Mouse (Mus musculus) heart, adult 2 months (tissue): ENCODE data around the gene Kazn.

Experiments used
- CTCF ChIP-seq: fragments of 200-600 bp; IDR thresholded peaks from 2 replicates; pipeline ENCODE4 v1.8.1; 2022; ENCODE audit warnings: antibody characterized with exemption, mild to moderate bottlenecking, moderate library complexity
- POLR2A ChIP-seq: fragments of 200-500 bp; IDR thresholded peaks from 2 replicates; pipeline ENCODE4 v1.6.1; 2011; ENCODE audit warnings: mild to moderate bottlenecking, low read depth, low read length, control low read depth; ENCODE audit not compliant: insufficient read depth

GRCm38 (mm10) chr4:142149202-142149601 is 90.0 kb downstream of the Kazn start:
- TF ChIP-seq CTCF, result no peak
- no peak for TF ChIP-seq POLR2A
